Mouse (Mus musculus) heart, postnatal 4 days (tissue): Measurements from ENCODE around the gene Ubqln1. TPM values are rescaled to one million over a fixed set of nuclear protein-coding genes. Genes with fewer than 3 reads are reported as not detected.
"Not testable (repeated sequence)": the region's sequence is repeated elsewhere in the genome, so short reads cannot be mapped to it uniquely, and the experiment has no call there.

Experiments
- DNase-seq: peaks from one replicate; pipeline ENCODE4 v3.0.0; 2021
- total RNA-seq, 2 experiments: library from RNA; stranded (reverse); gene quantifications; 2 replicates each; pipeline ENCODE4 v1.2.3; 2021

Gene Ubqln1
- total RNA-seq, 2 experiments from 2014 or later, result 71.3 to 74.6 TPM

GRCm38 (mm10) chr13:58149629-58150028, 65.8 kb downstream of the Ubqln1 start:
- DNase-seq, result no peak

- DNase-seq, result peak; percentile 32
These were observed 66.4 kb downstream of the Ubqln1 start for GRCm38 (mm10) chr13:58149033-58149558.

GRCm38 (mm10) chr13:58148256-58148831, 67.1 kb downstream of the Ubqln1 start:
- DNase-seq, result peak; percentile 46

- no peak for DNase-seq
These were observed 67.7 kb downstream of the Ubqln1 start for GRCm38 (mm10) chr13:58147760-58148159.

GRCm38 (mm10) chr13:58146603-58147002, 68.8 kb downstream of the Ubqln1 start:
- DNase-seq, result not testable (repeated sequence)

- no peak for DNase-seq
These were observed 83.8 kb downstream of the Ubqln1 start for GRCm38 (mm10) chr13:58131692-58132091.

- no peak for DNase-seq
These were observed 85.7 kb downstream of the Ubqln1 start for GRCm38 (mm10) chr13:58129687-58130246.

GRCm38 (mm10) chr13:58128768-58129671, 86.4 kb downstream of the Ubqln1 start:
- peak; percentile 97 for DNase-seq

- DNase-seq, result peak; percentile 97
These were observed 87.1 kb downstream of the Ubqln1 start, which contains the start of gene Hnrnpa0 for GRCm38 (mm10) chr13:58128396-58128767. TSS of gene Hnrnpa0 (minus strand) at chr13:58128556.

- DNase-seq, result peak; percentile 64
These were observed 87.6 kb downstream of the Ubqln1 start for GRCm38 (mm10) chr13:58127766-58128361.

- no peak for DNase-seq
These were observed 88.3 kb downstream of the Ubqln1 start for GRCm38 (mm10) chr13:58126862-58127765.

Other genes with a start within 250 kb of the Ubqln1 start
- 1 to 10 TPM; 5.6 to 5.8 TPM for gene Klhl3, start 102.1 kb downstream of the Ubqln1 start, total RNA-seq
- 100 to 1,000 TPM; 191 to 196 TPM for gene Hnrnpa0, start 87.1 kb downstream of the Ubqln1 start, total RNA-seq
- gene Idnk, start 58.0 kb downstream of the Ubqln1 start, total RNA-seq, result 10 to 100 TPM; 16.7 to 17.6 TPM
- gene Gkap1, start 60.0 kb upstream of the Ubqln1 start, total RNA-seq, result 10 to 100 TPM; 31.2 to 34.6 TPM
- gene Kif27, start 143.5 kb upstream of the Ubqln1 start, total RNA-seq, result under 1 TPM; 0.34 to 0.79 TPM
- 10 to 100 TPM; 18.6 to 18.7 TPM for gene 2210016F16Rik, start 169.6 kb upstream of the Ubqln1 start, total RNA-seq
- gene Rmi1, start 186.6 kb upstream of the Ubqln1 start, total RNA-seq, result 10 to 100 TPM; 12.0 to 14.1 TPM
- gene Hnrnpk, start 187.7 kb upstream of the Ubqln1 start, total RNA-seq, result 100 to 1,000 TPM; 898 to 905 TPM